Mouse (Mus musculus): ENCODE results near the gene Runx2. TPM values are rescaled to one million over a fixed set of nuclear protein-coding genes. Genes with fewer than 3 reads are reported as not detected.

Gene Runx2
- polyA plus RNA-seq, 1 experiment from 2014 or later = 0.34 TPM

- Histone ChIP-seq H3K27ac (ENCODE audit: low read depth) (no peak overlapping the region), H3K9me3 (ENCODE audit: low read length) (no peaks in the 10 kb centered on the region), H3K4me1 (ENCODE audit: insufficient read depth) (no peaks in the 10 kb centered on the region), H3K36me3 (replicated peaks; ENCODE audit: insufficient read depth, low read length) (no peaks in the 10 kb centered on the region), H3K4me3 (ENCODE audit: low read depth, low read length) (no peak overlapping the region), H3K27me3 (ENCODE audit: insufficient read depth, low read length) (peaks cover 9% of the 10 kb centered on the region), H3K9ac (replicated peaks) (no peak overlapping the region), H3K4me2 (ENCODE audit: low read depth, low read length) (no peak overlapping the region)
- ATAC-seq (no peak), DNase-seq (no peak)
- TF ChIP-seq EP300 (IDR thresholded peaks at IDR 0.05; ENCODE audit: low read depth) (no peak), CTCF (IDR thresholded peaks at IDR 0.05; ENCODE audit: low read depth) (no peak)
- WGBS (ENCODE audit: insufficient replicate concordance) = 18% methylated on average over 2 of the region's 2 CpGs
Observed at GRCm38 (mm10) chr17:44728464-44728863, 86.1 kb downstream of the Runx2 start.

GRCm38 (mm10) chr17:44727675-44728074 is 86.9 kb downstream of the Runx2 start:
- TF ChIP-seq EP300 (IDR thresholded peaks at IDR 0.05; ENCODE audit: low read depth) (no peak), CTCF (IDR thresholded peaks at IDR 0.05; ENCODE audit: low read depth) (no peak)
- H3K4me2 ChIP-seq (ENCODE audit: low read depth, low read length) = no peak overlapping the region
- H3K27ac ChIP-seq (ENCODE audit: low read depth) = no peak overlapping the region
- H3K9me3 ChIP-seq (ENCODE audit: low read length) = no peaks in the 10 kb centered on the region
- H3K4me3 ChIP-seq (ENCODE audit: low read depth, low read length) = no peak overlapping the region
- no peaks in the 10 kb centered on the region for H3K4me1 ChIP-seq (ENCODE audit: insufficient read depth)
- H3K36me3 ChIP-seq (replicated peaks; ENCODE audit: insufficient read depth, low read length) = no peaks in the 10 kb centered on the region
- DNase-seq (no peak), ATAC-seq (no peak)
- H3K27me3 ChIP-seq (ENCODE audit: insufficient read depth, low read length) = peaks cover 3% of the 10 kb centered on the region; the same call in 1 of the 2 replicates
- no peak overlapping the region for H3K9ac ChIP-seq (replicated peaks)

- ATAC-seq = no peak
Observed at GRCm38 (mm10) chr17:44724805-44725480, 89.7 kb downstream of the Runx2 start.

GRCm38 (mm10) chr17:44724255-44724654 is 90.3 kb downstream of the Runx2 start:
- no peak overlapping the region for H3K9ac ChIP-seq (replicated peaks)
- no peak overlapping the region for H3K27ac ChIP-seq (ENCODE audit: low read depth)
- no peak for ATAC-seq
- H3K9me3 ChIP-seq (ENCODE audit: low read length) = no peaks in the 10 kb centered on the region
- DNase-seq = no peak
- H3K36me3 ChIP-seq (replicated peaks; ENCODE audit: insufficient read depth, low read length) = no peaks in the 10 kb centered on the region
- no peak for TF ChIP-seq CTCF (IDR thresholded peaks at IDR 0.05; ENCODE audit: low read depth)
- TF ChIP-seq EP300 (IDR thresholded peaks at IDR 0.05; ENCODE audit: low read depth) = no peak
- H3K4me3 ChIP-seq (ENCODE audit: low read depth, low read length) = no peak overlapping the region
- no peak overlapping the region for H3K4me2 ChIP-seq (ENCODE audit: low read depth, low read length)
- 81% methylated on average over 11 of the region's 11 CpGs for WGBS (ENCODE audit: insufficient replicate concordance)
- no peaks in the 10 kb centered on the region for H3K4me1 ChIP-seq (ENCODE audit: insufficient read depth)
- H3K27me3 ChIP-seq (ENCODE audit: insufficient read depth, low read length) = no peaks in the 10 kb centered on the region

More at GRCm38 (mm10) chr17:44724805-44725480, 89.7 kb downstream of the Runx2 start:
- Histone ChIP-seq H3K9ac (replicated peaks) (no peak overlapping the region), H3K4me3 (ENCODE audit: low read depth, low read length) (no peak overlapping the region), H3K27me3 (ENCODE audit: insufficient read depth, low read length) (no peaks in the 10 kb centered on the region), H3K27ac (ENCODE audit: low read depth) (no peak overlapping the region), H3K9me3 (ENCODE audit: low read length) (no peaks in the 10 kb centered on the region), H3K4me2 (ENCODE audit: low read depth, low read length) (no peak overlapping the region), H3K36me3 (replicated peaks; ENCODE audit: insufficient read depth, low read length) (no peaks in the 10 kb centered on the region), H3K4me1 (ENCODE audit: insufficient read depth) (no peaks in the 10 kb centered on the region)
- TF ChIP-seq EP300 (IDR thresholded peaks at IDR 0.05; ENCODE audit: low read depth) (no peak), CTCF (IDR thresholded peaks at IDR 0.05; ENCODE audit: low read depth) (no peak)
- 71% methylated on average over 16 of the region's 16 CpGs for WGBS (ENCODE audit: insufficient replicate concordance)
- no peak for DNase-seq

GRCm38 (mm10) chr17:44722103-44722792 is 92.3 kb downstream of the Runx2 start:
- no peaks in the 10 kb centered on the region for H3K9me3 ChIP-seq (ENCODE audit: low read length)
- 45% methylated on average over 8 of the region's 8 CpGs for WGBS (ENCODE audit: insufficient replicate concordance)
- H3K9ac ChIP-seq (replicated peaks) = no peak overlapping the region
- H3K36me3 ChIP-seq (replicated peaks; ENCODE audit: insufficient read depth, low read length) = no peaks in the 10 kb centered on the region
- H3K27ac ChIP-seq (ENCODE audit: low read depth) = no peak overlapping the region
- ATAC-seq = no peak
- no peak overlapping the region for H3K4me3 ChIP-seq (ENCODE audit: low read depth, low read length)
- no peaks in the 10 kb centered on the region for H3K27me3 ChIP-seq (ENCODE audit: insufficient read depth, low read length)
- H3K4me2 ChIP-seq (ENCODE audit: low read depth, low read length) = no peak overlapping the region
- no peak for TF ChIP-seq CTCF (IDR thresholded peaks at IDR 0.05; ENCODE audit: low read depth)
- no peak for TF ChIP-seq EP300 (IDR thresholded peaks at IDR 0.05; ENCODE audit: low read depth)
- H3K4me1 ChIP-seq (ENCODE audit: insufficient read depth) = 0 out of 2 replicates have a peak, but pooled peaks cover 2% of the 10 kb centered on the region
- no peak for DNase-seq

GRCm38 (mm10) chr17:44718591-44718990 is 96.0 kb downstream of the Runx2 start:
- no peak overlapping the region for H3K9ac ChIP-seq (replicated peaks)
- DNase-seq (no peak), ATAC-seq (no peak)
- no peaks in the 10 kb centered on the region for H3K9me3 ChIP-seq (ENCODE audit: low read length)
- TF ChIP-seq EP300 (IDR thresholded peaks at IDR 0.05; ENCODE audit: low read depth) (no peak), CTCF (IDR thresholded peaks at IDR 0.05; ENCODE audit: low read depth) (no peak)
- no peaks in the 10 kb centered on the region for H3K27me3 ChIP-seq (ENCODE audit: insufficient read depth, low read length)
- H3K4me1 ChIP-seq (ENCODE audit: insufficient read depth) = 0 out of 2 replicates have a peak, but pooled peaks cover 2% of the 10 kb centered on the region
- no peaks in the 10 kb centered on the region for H3K36me3 ChIP-seq (replicated peaks; ENCODE audit: insufficient read depth, low read length)
- H3K27ac ChIP-seq (ENCODE audit: low read depth) = no peak overlapping the region
- H3K4me3 ChIP-seq (ENCODE audit: low read depth, low read length) = no peak overlapping the region
- WGBS (ENCODE audit: insufficient replicate concordance) = 35% methylated on average over 6 of the region's 6 CpGs
- H3K4me2 ChIP-seq (ENCODE audit: low read depth, low read length) = no peak overlapping the region
